Comparison of ENCODE assay signal across 8 mouse cellular contexts in the genomic region with DNA sequence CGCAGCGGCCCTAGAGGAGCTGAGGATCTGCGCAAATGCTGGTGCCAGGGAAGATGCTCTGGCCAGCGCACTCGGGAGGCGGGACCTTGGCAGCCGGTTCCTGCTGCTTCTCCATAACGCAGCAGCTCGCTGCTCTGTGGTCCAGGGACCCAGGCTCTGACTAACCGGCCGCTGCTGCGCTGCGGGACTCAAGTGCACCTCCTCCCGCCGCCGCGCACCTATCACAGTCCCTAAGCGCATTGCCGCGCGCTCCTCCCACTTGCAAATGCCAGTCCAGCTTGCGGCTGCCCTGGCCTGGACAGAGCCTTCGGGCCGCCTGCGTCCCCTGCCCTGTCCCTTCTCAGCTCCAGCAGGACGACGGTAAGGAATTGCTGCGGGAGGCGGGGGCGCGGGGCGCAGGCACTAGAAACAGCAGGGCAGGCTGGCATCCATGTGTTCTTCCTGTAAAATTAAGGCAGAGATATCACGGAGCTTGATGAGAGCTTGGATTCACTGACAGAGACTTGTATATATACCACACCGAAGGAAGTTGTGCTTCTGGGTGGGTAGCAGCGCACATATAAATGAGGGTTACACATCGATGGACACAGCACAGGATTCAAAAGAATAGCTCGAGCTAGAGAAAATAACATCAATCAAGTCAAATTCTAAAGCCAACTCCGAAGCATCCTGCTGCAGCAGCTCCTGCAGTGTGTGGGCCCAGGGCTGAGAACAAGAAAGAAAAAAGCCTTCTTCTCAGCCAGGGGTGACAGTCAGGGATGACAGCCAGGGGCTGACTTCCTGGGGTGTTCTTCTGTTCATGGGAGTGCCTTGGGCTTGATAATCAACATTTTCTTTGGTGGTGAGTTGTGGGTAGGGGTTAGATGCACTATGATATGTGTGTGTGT. TPM values are rescaled to one million over a fixed set of nuclear protein-coding genes. Genes with fewer than 3 reads are reported as not detected.
DNase-seq lines count a peak whose midpoint lies in the region; ATAC-seq lines count a peak whose summit lies in the region.

No protein-coding gene starts in this region.

- H3K4me1 ChIP-seq in embryonic facial prominence, embryonic 13.5 days: peaks cover 12% of the 10 kb centered on the region

- peaks cover 55% of the 10 kb centered on the region for H3K27me3 ChIP-seq in embryonic facial prominence, embryonic 13.5 days

- no peak; the same call in 1 of the 2 replicates for ATAC-seq in embryonic facial prominence, embryonic 13.5 days (ENCODE audit: insufficient number of reproducible peaks, insufficient read depth, low FRiP score, low TSS enrichment, low read depth)

- H3K36me3 ChIP-seq in embryonic facial prominence, embryonic 13.5 days: no peaks in the 10 kb centered on the region

- peak overlapping the region; percentile 66 for H3K9ac ChIP-seq in embryonic facial prominence, embryonic 13.5 days

- peak overlapping the region; percentile 46 for H3K4me3 ChIP-seq in embryonic facial prominence, embryonic 13.5 days

- peak overlapping the region; percentile 84 for H3K4me2 ChIP-seq in embryonic facial prominence, embryonic 13.5 days

- peak; percentile 8 for DNase-seq in 3134 (ENCODE audit: extremely low read depth, insufficient read length, low spot score)
- DNase-seq in adrenal gland, postnatal 14 days: peak; percentile 66
- peak; percentile 2 to 10 for DNase-seq in heart, postnatal 36 days
- DNase-seq in kidney, postnatal 4 days: peak; percentile 74 to 85
- peak; percentile 66 for DNase-seq in lung, postnatal 10 days
- DNase-seq in right cerebral cortex, adult 18-20 months: peak; percentile 71
- no peak for DNase-seq in thymus, postnatal 10 days (ENCODE audit: low spot score in 2 of 2)

- intact Hi-C loops in heart, postnatal 36 days (cut with DNase I): no loop called here

- 3% methylated on average over 38 of the region's 38 CpGs for WGBS in embryonic facial prominence, embryonic 13.5 days

- no peaks in the 10 kb centered on the region for H3K9me3 ChIP-seq in embryonic facial prominence, embryonic 13.5 days

- no peak overlapping the region for H3K27ac ChIP-seq in embryonic facial prominence, embryonic 13.5 days

RNA-seq across cellular contexts. Expression of gene B3galt5, which starts 45.4 kb away (rescaled TPM):
- 0.30 TPM in 1 of 2 replicates, not detected in the other for total RNA-seq in adrenal gland, postnatal 14 days (2021)
- 0.22 and 0.35 TPM in 2 replicates for polyA plus RNA-seq in embryonic facial prominence, embryonic 13.5 days (2015; fragmentation: Nextera tagmentation; extraction: Ambion mirVana)
- total RNA-seq in heart, postnatal 36 days (2021): not detected

Comparison
In these comparisons a context has a peak if more than half of its experiments do, and no peak if none do; other contexts are left out.
1. DNase-seq: peak in 3134 (single experiment), adrenal gland, postnatal 14 days (single experiment), heart, postnatal 36 days (2 of 2), kidney, postnatal 4 days (2 of 2), lung, postnatal 10 days (single experiment) and right cerebral cortex, adult 18-20 months (single experiment); none in thymus, postnatal 10 days (0 of 2).